Mouse (Mus musculus) intestine, embryonic 14.5 days (tissue): ENCODE measurements around the gene Acsl3. TPM values are rescaled to one million over a fixed set of nuclear protein-coding genes. Genes with fewer than 3 reads are reported as not detected.

Source experiments
- ATAC-seq: fragments of 200-750 bp; cut with Nextera tagmentation; replicated peaks from 2 replicates; pipeline ENCODE4 v1.8.0; 2017; ENCODE audit warnings: low read depth, moderate number of reproducible peaks, moderate TSS enrichment, moderate library complexity; ENCODE audit not compliant: low FRiP score, low TSS enrichment
- DNase-seq: peaks from one replicate; pipeline ENCODE4 v3.0.0-alpha.2; 2018; ENCODE audit warnings: low spot score
- H3K27ac ChIP-seq: fragments of 300-500 bp; sonication (generic); 2 replicates; pipeline ENCODE4 v1.5.1; 2014; ENCODE audit warnings: low read depth, mild to moderate bottlenecking, control low read depth
- H3K27me3 ChIP-seq: fragments of 300-500 bp; sonication (generic); replicated peaks from 2 replicates; pipeline ENCODE4 v1.6.1; 2014; ENCODE audit warnings: low read length, control low read depth; ENCODE audit not compliant: control insufficient read depth, insufficient read depth
- H3K36me3 ChIP-seq: fragments of 300-500 bp; sonication (generic); 2 replicates; pipeline ENCODE4 v1.6.1; 2014; ENCODE audit warnings: low read length, control low read depth; ENCODE audit not compliant: control insufficient read depth, insufficient read depth
- H3K4me1 ChIP-seq: fragments of 300-500 bp; sonication (generic); replicated peaks from 2 replicates; pipeline ENCODE4 v1.6.1; 2014; ENCODE audit warnings: low read length, control low read depth, mixed read lengths; ENCODE audit not compliant: control insufficient read depth, insufficient read depth
- H3K4me2 ChIP-seq: fragments of 300-500 bp; sonication (generic); 2 replicates; pipeline ENCODE4 v1.6.1; 2014; ENCODE audit warnings: low read length
- H3K4me3 ChIP-seq: fragments of 300-500 bp; sonication (generic); 2 replicates; pipeline ENCODE4 v1.5.1; 2014; ENCODE audit warnings: low read depth, low read length, control low read depth, mixed read lengths
- H3K9ac ChIP-seq: fragments of 300-500 bp; sonication (generic); 2 replicates; pipeline ENCODE4 v1.6.1; 2014; ENCODE audit warnings: mild to moderate bottlenecking, low read length
- H3K9me3 ChIP-seq: fragments of 300-500 bp; sonication (generic); 2 replicates; pipeline ENCODE4 v1.6.1; 2016; ENCODE audit warnings: low read length, control low read depth; ENCODE audit not compliant: control insufficient read depth
- WGBS: fragments of 180-500 bp; shearing (Covaris S2); extraction: QIAGEN DNeasy Blood & Tissue Kit; methylation state at CpG from one replicate; pipeline ENCODE4 v1.1.7; 2014; 5-methylcytosine and 5-hydroxymethylcytosine counted together
- polyA plus RNA-seq: library from polyadenylated mRNA; unstranded; fragments of >200 nt; fragmentation: Nextera tagmentation; extraction: Ambion mirVana; gene quantifications from 2 replicates; pipeline ENCODE4 v1.2.1, GENCODE M21; 2014

The Acsl3 gene
- polyA plus RNA-seq, 1 experiment from 2014 or later: 87.5 TPM

GRCm38 (mm10) chr1:78665954-78666499, 8.4 kb downstream of the Acsl3 start:
- Histone ChIP-seq H3K4me3 (no peak overlapping the region), H3K9ac (no peak overlapping the region), H3K36me3 (peaks cover 47% of the 10 kb centered on the region), H3K27ac (no peak overlapping the region), H3K4me1 (peaks cover 11% of the 10 kb centered on the region; the same call in 1 of the 2 replicates), H3K9me3 (no peaks in the 10 kb centered on the region), H3K27me3 (no peaks in the 10 kb centered on the region), H3K4me2 (no peak overlapping the region)
- 97% methylated on average over 9 of the region's 9 CpGs for WGBS
- ATAC-seq (no peak), DNase-seq (peak; percentile 6)

GRCm38 (mm10) chr1:78666585-78666984, 9.0 kb downstream of the Acsl3 start:
- H3K4me1 ChIP-seq: peaks cover 5% of the 10 kb centered on the region; the same call in 1 of the 2 replicates
- H3K27me3 ChIP-seq: no peaks in the 10 kb centered on the region
- no peak for DNase-seq
- ATAC-seq: no peak
- WGBS: 88% methylated on average over 1 of the region's 1 CpGs
- no peak overlapping the region for H3K27ac ChIP-seq
- no peak overlapping the region for H3K4me2 ChIP-seq
- peaks cover 47% of the 10 kb centered on the region for H3K36me3 ChIP-seq
- H3K9ac ChIP-seq: no peak overlapping the region
- no peaks in the 10 kb centered on the region for H3K9me3 ChIP-seq
- H3K4me3 ChIP-seq: no peak overlapping the region

GRCm38 (mm10) chr1:78682291-78682690, 24.7 kb downstream of the Acsl3 start:
- Histone ChIP-seq H3K4me2 (no peak overlapping the region), H3K36me3 (peaks cover 11% of the 10 kb centered on the region), H3K27ac (no peak overlapping the region), H3K9ac (no peak overlapping the region), H3K27me3 (no peaks in the 10 kb centered on the region), H3K4me1 (no peaks in the 10 kb centered on the region), H3K9me3 (no peaks in the 10 kb centered on the region), H3K4me3 (no peak overlapping the region)
- DNase-seq: no peak
- no peak for ATAC-seq
- 88% methylated on average over 3 of the region's 3 CpGs for WGBS

- DNase-seq: no peak
- Histone ChIP-seq H3K4me2 (no peak overlapping the region), H3K27me3 (no peaks in the 10 kb centered on the region), H3K36me3 (peaks cover 22% of the 10 kb centered on the region), H3K27ac (no peak overlapping the region), H3K4me1 (no peaks in the 10 kb centered on the region), H3K4me3 (no peak overlapping the region), H3K9me3 (no peaks in the 10 kb centered on the region), H3K9ac (no peak overlapping the region)
- ATAC-seq: no peak
- WGBS: 83% methylated on average over 8 of the region's 8 CpGs
Observed at GRCm38 (mm10) chr1:78684128-78684527, 26.5 kb downstream of the Acsl3 start.

- Histone ChIP-seq H3K4me1 (no peaks in the 10 kb centered on the region), H3K27ac (no peak overlapping the region), H3K27me3 (no peaks in the 10 kb centered on the region), H3K9ac (no peak overlapping the region), H3K4me2 (no peak overlapping the region), H3K36me3 (peaks cover 38% of the 10 kb centered on the region), H3K9me3 (no peaks in the 10 kb centered on the region), H3K4me3 (no peak overlapping the region)
- no peak for DNase-seq
- ATAC-seq: no peak
Observed at GRCm38 (mm10) chr1:78686872-78687271, 29.2 kb downstream of the Acsl3 start.

- no peaks in the 10 kb centered on the region for H3K4me1 ChIP-seq
- no peaks in the 10 kb centered on the region for H3K27me3 ChIP-seq
- no peak overlapping the region for H3K9ac ChIP-seq
- H3K36me3 ChIP-seq: peaks cover 43% of the 10 kb centered on the region
- no peak for ATAC-seq
- H3K27ac ChIP-seq: no peak overlapping the region
- H3K4me2 ChIP-seq: no peak overlapping the region
- no peak overlapping the region for H3K4me3 ChIP-seq
- WGBS: 90% methylated on average over 7 of the region's 7 CpGs
- H3K9me3 ChIP-seq: no peaks in the 10 kb centered on the region
- DNase-seq: no peak
Observed at GRCm38 (mm10) chr1:78688149-78688548, 30.5 kb downstream of the Acsl3 start.

GRCm38 (mm10) chr1:78694503-78695258, 37.1 kb downstream of the Acsl3 start:
- Histone ChIP-seq H3K4me3 (no peak overlapping the region), H3K9me3 (no peaks in the 10 kb centered on the region), H3K9ac (no peak overlapping the region), H3K4me2 (no peak overlapping the region), H3K27ac (no peak overlapping the region), H3K4me1 (no peaks in the 10 kb centered on the region), H3K27me3 (no peaks in the 10 kb centered on the region), H3K36me3 (peaks cover 87% of the 10 kb centered on the region)
- no peak for DNase-seq
- no peak for ATAC-seq
- 89% methylated on average over 9 of the region's 9 CpGs for WGBS

- no peak for DNase-seq
- no peak for ATAC-seq
- 89% methylated on average over 2 of the region's 2 CpGs for WGBS
- H3K9me3 ChIP-seq: no peaks in the 10 kb centered on the region
- H3K4me1 ChIP-seq: no peaks in the 10 kb centered on the region
- no peak overlapping the region for H3K4me3 ChIP-seq
- H3K27ac ChIP-seq: no peak overlapping the region
- H3K36me3 ChIP-seq: peaks cover 88% of the 10 kb centered on the region
- no peak overlapping the region for H3K4me2 ChIP-seq
- H3K9ac ChIP-seq: no peak overlapping the region
- H3K27me3 ChIP-seq: no peaks in the 10 kb centered on the region
Observed at GRCm38 (mm10) chr1:78696305-78696704, 38.7 kb downstream of the Acsl3 start.

GRCm38 (mm10) chr1:78696903-78697302, 39.3 kb downstream of the Acsl3 start:
- H3K9ac ChIP-seq: no peak overlapping the region
- ATAC-seq (no peak), DNase-seq (no peak)
- no peaks in the 10 kb centered on the region for H3K4me1 ChIP-seq
- H3K4me2 ChIP-seq: no peak overlapping the region
- H3K27ac ChIP-seq: no peak overlapping the region
- no peaks in the 10 kb centered on the region for H3K9me3 ChIP-seq
- no peak overlapping the region for H3K4me3 ChIP-seq
- 86% methylated on average over 5 of the region's 5 CpGs for WGBS
- H3K27me3 ChIP-seq: no peaks in the 10 kb centered on the region
- H3K36me3 ChIP-seq: peaks cover 88% of the 10 kb centered on the region
